Mouse (Mus musculus) CH12.LX (cell line): ENCODE results near the gene Cldn14. TPM values are rescaled to one million over a fixed set of nuclear protein-coding genes. Genes with fewer than 3 reads are reported as not detected.

Experiments
- DNase-seq: peaks from one replicate; pipeline ENCODE4 v3.0.0-alpha.2; 2013; ENCODE audit errors: extremely low read depth
- H3K27ac ChIP-seq: 2 replicates; pipeline ENCODE4 v1.5.1; 2012; ENCODE audit warnings: low read depth, mild to moderate bottlenecking, control low read depth, moderate library complexity; ENCODE audit not compliant: insufficient read depth
- H3K27me3 ChIP-seq: replicated peaks from 2 replicates; pipeline ENCODE3; 2012; ENCODE audit warnings: inconsistent platforms
- H3K36me3 ChIP-seq, 2 experiments: replicated peaks in 1 of 2; 2 replicates each; pipeline versions ENCODE3 to v1.6.1; 2012; ENCODE audit warnings: inconsistent platforms in 1 of 2, low read length in 1 of 2, mild to moderate bottlenecking in 1 of 2, mixed read lengths in 1 of 2, moderate library complexity in 1 of 2; ENCODE audit not compliant: control insufficient read depth in 1 of 2, insufficient read depth in 1 of 2
- H3K4me1 ChIP-seq, 2 experiments: 2 replicates each; pipeline ENCODE4 v1.6.1; 2012; ENCODE audit warnings: inconsistent platforms in 1 of 2, moderate library complexity in 1 of 2; ENCODE audit not compliant: insufficient read depth in 2 of 2, control insufficient read depth in 1 of 2
- H3K4me2 ChIP-seq: 2 replicates; pipeline ENCODE4 v1.6.1; 2012; ENCODE audit warnings: low read depth, mild to moderate bottlenecking, control low read depth; ENCODE audit not compliant: poor library complexity, insufficient read depth, severe bottlenecking
- H3K4me3 ChIP-seq, 3 experiments: fragments of 150-350 bp in 1 of 3; sonication (generic) in 1 of 3; replicated peaks in 1 of 3; 2 replicates each; pipeline versions ENCODE3 to v1.5.1; 2011 to 2012; ENCODE audit warnings: low read depth in 2 of 3, low read length in 2 of 3, mild to moderate bottlenecking in 2 of 3, moderate library complexity in 2 of 3, control low read depth in 1 of 3, improper control_type of control experiment in 1 of 3, inconsistent platforms in 1 of 3, mixed read lengths in 1 of 3; ENCODE audit not compliant: poor library complexity in 1 of 3
- H3K79me2 ChIP-seq: replicated peaks from 2 replicates; pipeline ENCODE4 v1.6.1; 2012; ENCODE audit warnings: mild to moderate bottlenecking, moderate library complexity; ENCODE audit not compliant: control insufficient read depth, poor library complexity, insufficient read depth, severe bottlenecking; ENCODE audit errors: extremely low read depth
- H3K9ac ChIP-seq: 2 replicates; pipeline ENCODE4 v1.6.1; 2012; ENCODE audit warnings: low read depth, mild to moderate bottlenecking, control low read depth, moderate library complexity; ENCODE audit not compliant: insufficient read depth
- H3K9me3 ChIP-seq: replicated peaks from 2 replicates; pipeline ENCODE3; 2012; ENCODE audit warnings: low read length, inconsistent platforms, mixed read lengths
- CHD1 ChIP-seq: IDR thresholded peaks from 2 replicates; pipeline ENCODE4 v1.6.1; 2012; ENCODE audit warnings: low read depth, low read length, improper control_type of control experiment, inconsistent platforms
- CHD2 ChIP-seq: IDR thresholded peaks from 2 replicates; pipeline ENCODE4 v1.6.1; 2011; ENCODE audit warnings: low read length, improper control_type of control experiment
- CTCF ChIP-seq, 2 experiments: IDR thresholded peaks in 1 of 2; conservative IDR thresholded peaks in 1 of 2; 2 replicates each; pipeline ENCODE4 v1.5.1; 2011 to 2012; ENCODE audit warnings: low read depth in 2 of 2, low read length in 2 of 2, improper control_type of control experiment in 1 of 2, inconsistent platforms in 1 of 2, mild to moderate bottlenecking in 1 of 2, moderate library complexity in 1 of 2
- E2F4 ChIP-seq: IDR thresholded peaks from 2 replicates; pipeline ENCODE4 v1.6.1; 2011; ENCODE audit warnings: low read depth, low read length, improper control_type of control experiment; ENCODE audit not compliant: insufficient replicate concordance
- JUN ChIP-seq: IDR thresholded peaks from 2 replicates; pipeline ENCODE4 v1.6.1; 2011; ENCODE audit warnings: low read depth, mild to moderate bottlenecking, low read length, improper control_type of control experiment, moderate library complexity; ENCODE audit not compliant: insufficient read depth
- JUND ChIP-seq: conservative IDR thresholded peaks from 2 replicates; pipeline ENCODE4 v1.6.1; 2011; ENCODE audit warnings: low read depth, low read length, improper control_type of control experiment
- KAT2A ChIP-seq: IDR thresholded peaks from 2 replicates; pipeline ENCODE4 v1.6.1; 2012; ENCODE audit warnings: low read length, improper control_type of control experiment, inconsistent platforms; ENCODE audit not compliant: insufficient replicate concordance
- MAFK ChIP-seq: IDR thresholded peaks from 2 replicates; pipeline ENCODE4 v1.6.1; 2011; ENCODE audit warnings: low read length, improper control_type of control experiment; ENCODE audit not compliant: insufficient replicate concordance
- MAX ChIP-seq: IDR thresholded peaks from 2 replicates; pipeline ENCODE4 v1.6.1; 2011; ENCODE audit warnings: low read length, improper control_type of control experiment
- MAZ ChIP-seq: IDR thresholded peaks from 2 replicates; pipeline ENCODE4 v1.6.1; 2012; ENCODE audit warnings: low read depth, mild to moderate bottlenecking, inconsistent platforms, low read length, improper control_type of control experiment, moderate library complexity
- MEF2A ChIP-seq: IDR thresholded peaks from 2 replicates; pipeline ENCODE4 v1.6.1; 2014; ENCODE audit warnings: low read depth, mild to moderate bottlenecking, inconsistent platforms, low read length, improper control_type of control experiment, borderline replicate concordance
- MXI1 ChIP-seq: IDR thresholded peaks from 2 replicates; pipeline ENCODE4 v1.6.1; 2011; ENCODE audit warnings: mild to moderate bottlenecking, low read depth, low read length, improper control_type of control experiment
- NELFE ChIP-seq: IDR thresholded peaks from 2 replicates; pipeline ENCODE4 v1.6.1; 2011; ENCODE audit warnings: low read depth, low read length, improper control_type of control experiment
- POLR2A ChIP-seq: IDR thresholded peaks from 2 replicates; pipeline ENCODE4 v1.6.1; 2011; ENCODE audit warnings: low read depth, mild to moderate bottlenecking, improper control_type of control experiment, low read length
- POLR2AphosphoS2 ChIP-seq: IDR thresholded peaks from 2 replicates; pipeline ENCODE4 v1.6.1; 2011; ENCODE audit warnings: low read depth, low read length, improper control_type of control experiment
- RAD21 ChIP-seq: IDR thresholded peaks from 2 replicates; pipeline ENCODE4 v1.6.1; 2011; ENCODE audit warnings: low read depth, mild to moderate bottlenecking, low read length, improper control_type of control experiment, moderate library complexity
- RCOR1 ChIP-seq: conservative IDR thresholded peaks from 2 replicates; pipeline ENCODE4 v1.6.1; 2012; ENCODE audit warnings: low read depth, mild to moderate bottlenecking, inconsistent platforms, low read length, improper control_type of control experiment
- SMC3 ChIP-seq: IDR thresholded peaks from 2 replicates; pipeline ENCODE4 v1.6.1; 2011; ENCODE audit warnings: low read depth, low read length, improper control_type of control experiment
- TCF12 ChIP-seq: IDR thresholded peaks from 2 replicates; pipeline ENCODE4 v1.6.1; 2014; ENCODE audit warnings: low read depth, mild to moderate bottlenecking, inconsistent platforms, low read length, improper control_type of control experiment
- UBTF ChIP-seq: IDR thresholded peaks from 2 replicates; pipeline ENCODE4 v1.6.1; 2012; ENCODE audit warnings: low read depth, mild to moderate bottlenecking, inconsistent platforms, low read length, improper control_type of control experiment, moderate library complexity
- USF2 ChIP-seq: conservative IDR thresholded peaks from 2 replicates; pipeline ENCODE4 v1.6.1; 2011; ENCODE audit warnings: low read depth, low read length, improper control_type of control experiment
- ZC3H11A ChIP-seq: IDR thresholded peaks from 2 replicates; pipeline ENCODE4 v1.6.1; 2012; ENCODE audit warnings: low read depth, mild to moderate bottlenecking, inconsistent platforms, low read length, improper control_type of control experiment
- ZKSCAN1 ChIP-seq: IDR thresholded peaks from 2 replicates; pipeline ENCODE4 v1.6.1; 2012; ENCODE audit warnings: low read depth, inconsistent platforms, low read length, improper control_type of control experiment, borderline replicate concordance
- ZMIZ1 ChIP-seq: IDR thresholded peaks from 2 replicates; pipeline ENCODE4 v1.6.1; 2012; ENCODE audit warnings: low read depth, mild to moderate bottlenecking, inconsistent platforms, low read length, improper control_type of control experiment
- ZNF384 ChIP-seq: IDR thresholded peaks from 2 replicates; pipeline ENCODE4 v1.6.1; 2012; ENCODE audit warnings: low read depth, low read length, improper control_type of control experiment, inconsistent platforms
- dilution Hi-C: fragments of 300-500 bp; cut with MboI; formaldehyde crosslinking; loops from 2 replicates; pipeline ENCODE4 v1.14.3; 2020; ENCODE audit warnings: low sequenced_read_pairs; ENCODE audit not compliant: extremely low pct_unique_long_range_greater_than_20kb, extremely low pct_ligation_motif_present
- in situ Hi-C: fragments of 300-500 bp; cut with MboI; formaldehyde crosslinking; loops from 3 replicates; pipeline ENCODE4 v1.14.3; 2019; ENCODE audit warnings: low sequenced_read_pairs, low pct_ligation_motif_present, low pct_unique_long_range_greater_than_20kb, mixed read lengths
- polyA plus RNA-seq: library from polyadenylated mRNA; unstranded; fragments of >175 nt; gene quantifications from 2 replicates; pipeline ENCODE4 v1.2.1, GENCODE M21; 2012; ENCODE audit warnings: low read depth; ENCODE audit not compliant: insufficient read length
- total RNA-seq, 2 experiments: library from RNA; depleted of rRNA; stranded (reverse); fragments of 300-350 nt in 1 of 2; fragments of >200 nt in 1 of 2; gene quantifications; 2 replicates each; pipeline ENCODE4 v1.2.3; 2012 to 2014

Gene Cldn14
- total and polyA plus RNA-seq, 3 experiments: 0.15 to 0.25 (median 0.21) TPM

DNA sequence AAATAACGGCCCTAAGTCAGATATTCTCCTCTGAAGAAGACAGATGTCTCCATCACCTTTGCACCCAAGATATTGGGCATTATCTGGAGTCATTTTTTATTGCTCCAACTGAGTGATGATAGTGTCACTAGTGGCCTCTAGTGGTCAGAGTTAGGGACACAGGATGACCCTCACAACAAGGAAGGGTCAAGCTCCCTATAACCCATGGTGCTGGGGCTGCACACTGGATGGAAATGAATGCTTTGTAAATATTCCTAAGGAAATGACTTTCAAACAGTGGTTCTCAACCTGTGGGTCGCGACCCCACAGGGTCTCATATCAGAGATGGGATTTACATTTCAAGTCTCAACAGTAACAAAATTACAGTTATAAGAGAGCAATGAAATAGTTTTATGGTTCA lies 31.7 kb downstream of the Cldn14 start:
- no peak for TF ChIP-seq TCF12
- 0 out of 2 replicates have a peak, but pooled peaks have one; percentile 39 for TF ChIP-seq NELFE
- TF ChIP-seq ZC3H11A: peak; percentile 54; the same call in 1 of the 2 replicates
- TF ChIP-seq MXI1: peak; percentile 32; the same call in 1 of the 2 replicates
- TF ChIP-seq RAD21: peak; percentile 75
- no peak for TF ChIP-seq E2F4
- TF ChIP-seq RCOR1: no peak
- TF ChIP-seq MEF2A: no peak
- TF ChIP-seq ZMIZ1: no peak
- TF ChIP-seq POLR2AphosphoS2: no peak
- TF ChIP-seq KAT2A: no peak
- peak; percentile 78 for TF ChIP-seq SMC3
- TF ChIP-seq UBTF: no peak
- no peak for TF ChIP-seq CHD1
- 0 out of 2 replicates have a peak, but pooled peaks have one; percentile 33 for TF ChIP-seq MAZ
- TF ChIP-seq USF2: no peak
- TF ChIP-seq MAX: no peak
- peak; percentile 68 to 91 for TF ChIP-seq CTCF (conservative IDR thresholded peaks at IDR 0.05 in 1 of 2, IDR thresholded peaks at IDR 0.05 in 1 of 2; ENCODE audit: low read depth in 2 of 2, low read length in 2 of 2)
- TF ChIP-seq JUND: 0 out of 2 replicates have a peak, but pooled peaks have one; percentile 26
- peak; percentile 53; the same call in 1 of the 2 replicates for TF ChIP-seq CHD2
- TF ChIP-seq ZNF384: no peak
- TF ChIP-seq ZKSCAN1: no peak
- TF ChIP-seq JUN: no peak
- TF ChIP-seq MAFK: no peak
- TF ChIP-seq POLR2A: no peak
- in situ Hi-C loops: no loop called here
- H3K4me2 ChIP-seq: no peak overlapping the region
- no peak overlapping the region for H3K4me3 ChIP-seq
- no peak for DNase-seq
- H3K36me3 ChIP-seq: no peaks in the 10 kb centered on the region
- no peaks in the 10 kb centered on the region for H3K27me3 ChIP-seq
- dilution Hi-C loops: no loop called here
- H3K4me1 ChIP-seq: peaks cover 10 to 44% of the 10 kb centered on the region in 2 experiments
- H3K27ac ChIP-seq: no peak overlapping the region
- no peaks in the 10 kb centered on the region for H3K79me2 ChIP-seq
- H3K9ac ChIP-seq: no peak overlapping the region
- H3K9me3 ChIP-seq: peaks cover 11% of the 10 kb centered on the region
